Mouse (Mus musculus): ENCODE data around the gene Rassf4. TPM values are rescaled to one million over a fixed set of nuclear protein-coding genes. Genes with fewer than 3 reads are reported as not detected.
A peak's percentile ranks its signal among the peaks of the same experiment; 100 is the strongest.

The Rassf4 gene
- total and polyA plus RNA-seq, 2 experiments = 2.2 to 3.1 TPM

DNA sequence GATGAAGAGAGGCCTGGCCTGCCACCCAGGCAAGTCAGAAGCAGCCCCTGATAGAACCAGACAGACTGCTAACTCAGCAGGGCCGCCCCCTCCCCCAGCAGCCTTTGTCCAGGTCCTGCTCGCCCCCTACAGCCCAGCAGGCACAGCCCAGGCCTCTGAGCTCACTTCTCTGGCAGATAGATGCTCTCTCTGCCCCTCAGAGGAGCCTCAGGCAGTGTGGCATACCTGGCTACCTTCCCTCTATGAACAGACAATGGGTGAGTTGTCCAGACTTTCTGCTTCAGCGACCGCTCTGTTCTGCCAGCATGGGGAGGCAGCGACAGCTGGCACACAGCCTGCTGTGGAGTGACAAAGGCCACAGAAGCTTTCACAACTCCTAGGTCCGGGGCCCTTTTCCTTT is 3.6 kb downstream of the Rassf4 start:
- no peak overlapping the region for H3K27ac ChIP-seq (replicated peaks; ENCODE audit: insufficient read depth, low read depth, low read length)
- peaks cover 6% of the 10 kb centered on the region; the same call in 1 of the 2 replicates for H3K4me1 ChIP-seq (ENCODE audit: control insufficient read depth, insufficient read depth, low read length)
- H3K36me3 ChIP-seq (ENCODE audit: control insufficient read depth, insufficient read depth, low read length) = no peaks in the 10 kb centered on the region
- TF ChIP-seq CTCF (IDR thresholded peaks at IDR 0.05; ENCODE audit: low read depth, low read length) (0 out of 2 replicates have a peak, but pooled peaks have one; percentile 1), POLR2A (IDR thresholded peaks at IDR 0.05; ENCODE audit: extremely low read depth, insufficient read depth, low read length) (no peak)
- no peaks in the 10 kb centered on the region for H3K79me2 ChIP-seq (ENCODE audit: control insufficient read depth, insufficient read depth, low read length)
- DNase-seq (ENCODE audit: extremely low read depth, low read depth, low spot score) = peak; percentile 76
- no peaks in the 10 kb centered on the region for H3K27me3 ChIP-seq (ENCODE audit: control insufficient read depth, insufficient read depth, low read length)
- WGBS = 30% methylated on average over 6 of the region's 6 CpGs
- no peak overlapping the region for H3K9ac ChIP-seq (ENCODE audit: low read depth, low read length)
- H3K4me3 ChIP-seq (ENCODE audit: insufficient read depth, low read depth, low read length) = no peak overlapping the region

DNA sequence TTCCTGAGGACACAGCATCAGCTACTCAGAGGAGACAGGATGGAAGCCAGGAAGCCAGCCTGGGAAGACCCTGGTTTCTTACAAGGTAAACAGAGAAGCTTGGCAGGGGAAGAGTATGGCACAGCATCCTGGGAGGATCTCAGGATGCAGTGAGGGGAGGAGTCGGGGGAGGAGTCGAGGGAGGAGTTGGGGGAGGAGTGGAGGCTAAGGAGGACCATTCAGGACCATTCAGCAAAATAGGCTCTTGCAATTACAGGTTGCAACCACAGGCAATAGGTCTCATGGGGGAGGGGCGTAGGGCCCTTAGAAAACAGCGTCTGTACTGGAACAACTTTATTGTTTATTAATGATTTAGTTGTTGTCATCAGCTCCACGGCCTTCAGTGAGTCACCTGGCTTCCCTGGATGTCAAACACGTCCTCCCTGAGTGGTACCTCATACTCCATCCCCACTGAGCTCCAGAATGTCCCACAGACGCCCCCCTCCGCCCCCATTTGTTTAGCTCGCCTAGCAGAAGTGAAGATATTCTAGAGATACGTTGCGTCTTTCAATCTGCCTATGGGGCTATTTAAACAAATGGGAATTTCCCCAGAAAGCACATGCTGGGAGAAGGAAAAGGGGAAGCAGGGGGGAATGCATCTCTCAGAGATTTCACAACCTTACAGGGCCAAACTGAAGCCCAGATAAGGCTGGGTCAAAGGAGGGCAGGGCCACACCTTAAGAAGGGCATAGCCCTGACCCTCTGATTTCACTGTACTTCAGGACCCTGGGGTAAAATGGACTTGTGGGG is 4.9 kb downstream of the Rassf4 start:
- peaks cover 6% of the 10 kb centered on the region; the same call in 1 of the 2 replicates for H3K4me1 ChIP-seq (ENCODE audit: control insufficient read depth, insufficient read depth, low read length)
- H3K36me3 ChIP-seq (ENCODE audit: control insufficient read depth, insufficient read depth, low read length) = no peaks in the 10 kb centered on the region
- no peak overlapping the region for H3K27ac ChIP-seq (replicated peaks; ENCODE audit: insufficient read depth, low read depth, low read length)
- DNase-seq (ENCODE audit: extremely low read depth, low read depth, low spot score) = peak; percentile 43
- whole genome bisulfite sequencing = 52% methylated on average over 11 of the region's 11 CpGs
- no peaks in the 10 kb centered on the region for H3K79me2 ChIP-seq (ENCODE audit: control insufficient read depth, insufficient read depth, low read length)
- H3K4me3 ChIP-seq (ENCODE audit: insufficient read depth, low read depth, low read length) = no peak overlapping the region
- H3K27me3 ChIP-seq (ENCODE audit: control insufficient read depth, insufficient read depth, low read length) = no peaks in the 10 kb centered on the region
- TF ChIP-seq POLR2A (IDR thresholded peaks at IDR 0.05; ENCODE audit: extremely low read depth, insufficient read depth, low read length) (no peak), CTCF (IDR thresholded peaks at IDR 0.05; ENCODE audit: low read depth, low read length) (no peak)
- no peak overlapping the region for H3K9ac ChIP-seq (ENCODE audit: low read depth, low read length)

DNA sequence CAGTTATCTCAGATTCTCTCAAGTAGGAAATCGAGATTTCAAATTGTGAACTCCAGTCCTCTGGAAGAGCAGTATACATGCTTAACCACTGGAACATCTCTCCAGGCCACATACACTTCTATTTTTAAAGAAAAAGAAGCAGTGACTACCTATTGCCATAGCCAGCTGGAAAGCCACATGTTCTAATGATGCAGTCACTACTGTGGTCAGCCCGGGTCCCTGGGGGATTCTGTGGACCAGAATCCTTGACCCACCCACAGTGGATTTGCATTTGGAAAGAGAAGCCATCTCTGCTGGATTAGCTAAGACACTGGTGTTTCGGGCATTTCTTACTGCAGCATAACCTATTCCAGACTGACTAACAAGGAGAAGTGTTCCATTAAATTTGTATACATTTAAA is 6.4 kb downstream of the Rassf4 start:
- H3K9ac ChIP-seq (ENCODE audit: low read depth, low read length) = no peak overlapping the region
- TF ChIP-seq POLR2A (IDR thresholded peaks at IDR 0.05; ENCODE audit: extremely low read depth, insufficient read depth, low read length) = no peak
- TF ChIP-seq CTCF (IDR thresholded peaks at IDR 0.05; ENCODE audit: low read depth, low read length) = no peak
- DNase-seq (ENCODE audit: extremely low read depth, low read depth, low spot score) = no peak
- WGBS = 86% methylated on average over 3 of the region's 3 CpGs
- H3K27ac ChIP-seq (replicated peaks; ENCODE audit: insufficient read depth, low read depth, low read length) = no peak overlapping the region
- no peak overlapping the region for H3K4me3 ChIP-seq (ENCODE audit: insufficient read depth, low read depth, low read length)
- no peaks in the 10 kb centered on the region for H3K79me2 ChIP-seq (ENCODE audit: control insufficient read depth, insufficient read depth, low read length)
- H3K36me3 ChIP-seq (ENCODE audit: control insufficient read depth, insufficient read depth, low read length) = no peaks in the 10 kb centered on the region
- H3K4me1 ChIP-seq (ENCODE audit: control insufficient read depth, insufficient read depth, low read length) = peaks cover 2% of the 10 kb centered on the region; the same call in 1 of the 2 replicates
- H3K27me3 ChIP-seq (ENCODE audit: control insufficient read depth, insufficient read depth, low read length) = no peaks in the 10 kb centered on the region

- WGBS = 85% methylated on average over 3 of the region's 3 CpGs
- Histone ChIP-seq H3K79me2 (ENCODE audit: control insufficient read depth, insufficient read depth, low read length) (no peaks in the 10 kb centered on the region), H3K9ac (ENCODE audit: low read depth, low read length) (no peak overlapping the region), H3K27ac (replicated peaks; ENCODE audit: insufficient read depth, low read depth, low read length) (no peak overlapping the region), H3K36me3 (ENCODE audit: control insufficient read depth, insufficient read depth, low read length) (no peaks in the 10 kb centered on the region), H3K4me3 (ENCODE audit: insufficient read depth, low read depth, low read length) (no peak overlapping the region), H3K27me3 (ENCODE audit: control insufficient read depth, insufficient read depth, low read length) (no peaks in the 10 kb centered on the region), H3K4me1 (ENCODE audit: control insufficient read depth, insufficient read depth, low read length) (peaks cover 2% of the 10 kb centered on the region; the same call in 1 of the 2 replicates)
- DNase-seq (ENCODE audit: extremely low read depth, low read depth, low spot score) = no peak
- TF ChIP-seq POLR2A (IDR thresholded peaks at IDR 0.05; ENCODE audit: extremely low read depth, insufficient read depth, low read length) = no peak
- TF ChIP-seq CTCF (IDR thresholded peaks at IDR 0.05; ENCODE audit: low read depth, low read length) = no peak
These were observed 6.9 kb downstream of the Rassf4 start for GRCm38 (mm10) chr6:116666892-116667291.

- no peak overlapping the region for H3K9ac ChIP-seq (ENCODE audit: low read depth, low read length)
- DNase-seq (ENCODE audit: extremely low read depth, low read depth, low spot score) = no peak
- H3K4me1 ChIP-seq (ENCODE audit: control insufficient read depth, insufficient read depth, low read length) = peaks cover 2% of the 10 kb centered on the region; the same call in 1 of the 2 replicates
- no peaks in the 10 kb centered on the region for H3K27me3 ChIP-seq (ENCODE audit: control insufficient read depth, insufficient read depth, low read length)
- WGBS = 80% methylated on average over 12 of the region's 12 CpGs
- no peaks in the 10 kb centered on the region for H3K36me3 ChIP-seq (ENCODE audit: control insufficient read depth, insufficient read depth, low read length)
- TF ChIP-seq CTCF (IDR thresholded peaks at IDR 0.05; ENCODE audit: low read depth, low read length) (no peak), POLR2A (IDR thresholded peaks at IDR 0.05; ENCODE audit: extremely low read depth, insufficient read depth, low read length) (no peak)
- H3K27ac ChIP-seq (replicated peaks; ENCODE audit: insufficient read depth, low read depth, low read length) = no peak overlapping the region
- H3K4me3 ChIP-seq (ENCODE audit: insufficient read depth, low read depth, low read length) = no peak overlapping the region
- H3K79me2 ChIP-seq (ENCODE audit: control insufficient read depth, insufficient read depth, low read length) = no peaks in the 10 kb centered on the region
These were observed 7.5 kb downstream of the Rassf4 start for GRCm38 (mm10) chr6:116666085-116666750.

Data from liver, adult 2 months (tissue).